Comparison of ENCODE assay signal across 8 mouse cellular contexts in the genomic region with DNA sequence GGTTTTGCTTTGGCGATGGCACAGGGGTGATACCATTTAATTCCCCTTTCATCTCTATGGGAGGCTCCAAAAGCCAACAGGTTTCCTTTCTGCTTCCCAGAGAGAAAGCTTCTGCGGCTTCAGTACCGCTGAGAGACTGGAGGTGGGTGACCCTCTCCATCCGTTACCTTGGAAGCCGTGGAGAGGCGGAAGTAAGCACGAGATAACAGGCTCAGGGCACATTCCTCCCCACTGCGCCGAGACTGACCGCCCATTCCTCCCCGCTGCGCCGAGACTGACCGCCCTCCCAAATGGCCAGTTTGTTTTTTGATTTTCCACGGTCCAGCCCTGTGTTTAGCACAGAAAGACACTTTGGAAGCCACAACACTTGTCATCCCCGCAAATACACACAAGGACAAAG. TPM values are rescaled to one million over a fixed set of nuclear protein-coding genes. Genes with fewer than 3 reads are reported as not detected.
A peak's percentile ranks its signal among the peaks of the same experiment; 100 is the strongest.
DNase-seq lines count a peak whose midpoint lies in the region; ATAC-seq and TF ChIP-seq lines count a peak whose summit lies in the region.

No protein-coding gene starts in this region.

- no peaks in the 10 kb centered on the region for H3K36me3 ChIP-seq in forebrain, postnatal 0 days (ENCODE audit: insufficient read depth)
- no peaks in the 10 kb centered on the region for H3K36me3 ChIP-seq in limb, embryonic 13.5 days
- no peaks in the 10 kb centered on the region for H3K36me3 ChIP-seq in midbrain, embryonic 16.5 days (ENCODE audit: control insufficient read depth, insufficient read depth, low read length)

- no peak for TF ChIP-seq CTCF in forebrain, postnatal 0 days (IDR thresholded peaks at IDR 0.05; ENCODE audit: low read depth)

- peak; percentile 23 for DNase-seq in adrenal gland, postnatal 14 days
- no peak for DNase-seq in adrenal gland, adult 18-20 months (ENCODE audit: low spot score in 2 of 2)
- no peak for DNase-seq in forebrain, postnatal 0 days
- DNase-seq in cerebellum, postnatal 36 days: no peak
- no peak for DNase-seq in gastrocnemius, postnatal 10 days
- DNase-seq in layer of hippocampus, postnatal 10 days (ENCODE audit: low spot score in 2 of 2): no peak

- H3K9ac ChIP-seq in forebrain, postnatal 0 days: no peak overlapping the region
- H3K9ac ChIP-seq in limb, embryonic 13.5 days: no peak overlapping the region
- H3K9ac ChIP-seq in midbrain, embryonic 16.5 days (ENCODE audit: low read depth, low read length): no peak overlapping the region

- peak overlapping the region; percentile 32 for H3K4me2 ChIP-seq in forebrain, postnatal 0 days (ENCODE audit: low read depth)
- peak overlapping the region; percentile 56 for H3K4me2 ChIP-seq in limb, embryonic 13.5 days (replicated peaks)
- peak overlapping the region; percentile 53 for H3K4me2 ChIP-seq in midbrain, embryonic 16.5 days (ENCODE audit: low read length)

- 5% methylated on average over 16 of the region's 16 CpGs for WGBS in forebrain, postnatal 0 days
- WGBS in limb, embryonic 13.5 days: 2% methylated on average over 16 of the region's 16 CpGs
- under 1% methylated on average over 16 of the region's 16 CpGs for WGBS in midbrain, embryonic 16.5 days

- H3K4me1 ChIP-seq in forebrain, postnatal 0 days (ENCODE audit: insufficient read depth): 0 out of 2 replicates have a peak, but pooled peaks cover 5% of the 10 kb centered on the region
- H3K4me1 ChIP-seq in limb, embryonic 13.5 days: peaks cover 18% of the 10 kb centered on the region
- peaks cover 17% of the 10 kb centered on the region for H3K4me1 ChIP-seq in midbrain, embryonic 16.5 days (ENCODE audit: control insufficient read depth, insufficient read depth, low read length)

- no peak overlapping the region for H3K27ac ChIP-seq in forebrain, postnatal 0 days (ENCODE audit: low read depth, low read length)
- no peak overlapping the region for H3K27ac ChIP-seq in limb, embryonic 13.5 days
- H3K27ac ChIP-seq in midbrain, embryonic 16.5 days (ENCODE audit: low read length): no peak overlapping the region

- ATAC-seq in forebrain, postnatal 0 days: no peak
- no peak for ATAC-seq in limb, embryonic 13.5 days (ENCODE audit: low FRiP score, low read depth)
- ATAC-seq in midbrain, embryonic 16.5 days: no peak

- H3K27me3 ChIP-seq in forebrain, postnatal 0 days (ENCODE audit: insufficient read depth, low read length): peaks cover 21% of the 10 kb centered on the region; the same call in 1 of the 2 replicates
- H3K27me3 ChIP-seq in limb, embryonic 13.5 days: peaks cover 54% of the 10 kb centered on the region
- peaks cover 23% of the 10 kb centered on the region for H3K27me3 ChIP-seq in midbrain, embryonic 16.5 days (ENCODE audit: control insufficient read depth, insufficient read depth, low read depth, low read length)

- no peaks in the 10 kb centered on the region for H3K9me3 ChIP-seq in forebrain, postnatal 0 days (ENCODE audit: low read length)
- no peaks in the 10 kb centered on the region for H3K9me3 ChIP-seq in limb, embryonic 13.5 days
- H3K9me3 ChIP-seq in midbrain, embryonic 16.5 days (replicated peaks; ENCODE audit: control insufficient read depth, low read length, poor library complexity, severe bottlenecking): no peaks in the 10 kb centered on the region

- H3K4me3 ChIP-seq in forebrain, postnatal 0 days (ENCODE audit: low read depth, low read length): no peak overlapping the region; the same call in 1 of the 2 replicates
- peak overlapping the region; percentile 19 for H3K4me3 ChIP-seq in limb, embryonic 13.5 days
- H3K4me3 ChIP-seq in midbrain, embryonic 16.5 days (ENCODE audit: low read depth, low read length): peak overlapping the region; percentile 14

RNA-seq across cellular contexts. Expression of gene Olig2, which starts 55.4 kb away (rescaled TPM):
- total RNA-seq in adrenal gland, postnatal 14 days (2021): 0.15 TPM in 1 of 2 replicates, not detected in the other
- total RNA-seq in adrenal gland, adult 18-20 months (2021): not detected
- 32.8 and 41.0 TPM in 2 replicates for total RNA-seq in forebrain, postnatal 0 days (2014; rRNA removed)
- 11.6 and 14.7 TPM in 2 replicates for polyA plus RNA-seq in forebrain, postnatal 0 days (2015; fragmentation: Nextera tagmentation; extraction: Ambion mirVana)
- not detected in 2 replicates for polyA plus RNA-seq in limb, embryonic 13.5 days (2015; fragmentation: Nextera tagmentation; extraction: Ambion mirVana)
- polyA plus RNA-seq in midbrain, embryonic 16.5 days (2015; fragmentation: Nextera tagmentation; extraction: Ambion mirVana): 8.5 and 9.9 TPM in 2 replicates
- not detected for total RNA-seq in gastrocnemius, postnatal 10 days (2021)
- 10 to 100 TPM; 36.0 to 44.8 TPM for total RNA-seq in layer of hippocampus, postnatal 10 days (2021)

Comparison
In these comparisons a context has a peak if more than half of its experiments do, and no peak if none do; other contexts are left out.
1. RNA of gene Olig2, which starts 55.4 kb away (total RNA-seq): 36.0 to 44.8 TPM in layer of hippocampus, postnatal 10 days and 32.8 to 41.0 TPM in forebrain, postnatal 0 days; not detected in gastrocnemius, postnatal 10 days, 0.15 TPM in adrenal gland, postnatal 14 days and not detected in adrenal gland, adult 18-20 months; every median in the first group is over 10 times any median in the second.
2. Peak in every context shown above with its lines, with median percentiles within 50 percentile points of each other: H3K4me2 ChIP-seq.